Mouse (Mus musculus): Measurements from ENCODE around the gene Itpr3.
A peak's percentile ranks its signal among the peaks of the same experiment; 100 is the strongest.

Itpr3 gene

DNA sequence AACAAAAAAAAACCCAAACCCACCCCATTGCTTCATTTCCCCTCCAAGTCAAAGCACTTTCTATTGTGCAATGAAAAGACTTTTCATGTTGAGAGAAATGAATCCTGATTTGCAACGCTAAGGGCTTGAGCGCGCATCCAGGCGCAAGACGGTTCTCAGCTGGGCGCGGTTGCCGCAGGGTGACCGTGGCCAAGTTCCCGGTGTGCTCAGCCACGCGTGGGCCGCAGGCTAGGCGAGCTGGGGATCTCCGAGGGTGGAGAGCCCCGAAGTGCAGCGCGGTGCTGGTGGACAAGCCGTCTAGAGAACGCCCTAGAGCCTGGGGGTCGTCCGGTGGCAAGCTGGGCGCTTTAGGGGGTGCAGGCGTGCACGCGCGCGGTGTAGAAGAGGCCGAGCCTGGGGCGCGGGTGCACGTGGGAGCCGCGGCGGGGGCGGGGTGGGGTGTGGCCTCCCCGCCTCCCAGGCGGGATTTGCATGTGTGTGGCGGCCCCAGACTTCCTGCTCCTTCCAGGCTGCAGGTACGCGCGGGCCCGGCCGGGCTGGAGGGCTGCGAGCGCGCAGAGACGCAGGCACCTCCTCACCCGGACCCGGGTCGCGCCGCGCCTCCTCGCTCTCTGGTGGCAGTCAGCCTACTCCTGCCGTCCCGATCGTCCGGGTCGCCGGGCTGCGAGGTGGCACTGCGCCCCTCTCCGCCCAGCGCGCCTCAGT, at the start of gene Itpr3:
Gene Itpr3 (plus strand): TSS at position 493 of the 705 bp plus-strand sequence.
- DNase-seq (ENCODE audit: low spot score), result peak; percentile 77

DNA sequence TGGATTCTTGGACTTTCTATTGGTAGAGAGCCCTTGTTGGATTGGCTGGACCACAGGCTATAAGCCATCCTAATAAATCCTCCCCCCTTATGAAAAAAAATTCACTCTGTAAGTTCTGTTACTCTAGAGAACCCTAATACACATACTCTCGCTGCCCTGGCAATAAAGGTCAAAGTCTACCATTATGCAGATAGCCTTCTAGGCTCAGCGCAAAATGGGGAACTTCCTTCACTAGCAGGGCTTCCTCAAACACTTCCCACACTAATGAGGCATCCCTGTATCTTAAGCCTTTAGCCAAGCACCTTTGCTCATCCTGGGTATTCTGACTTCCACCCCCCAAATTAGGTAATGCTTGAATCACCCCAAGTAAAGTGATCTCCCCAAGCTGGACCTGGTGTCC, 48.8 kb upstream of the Itpr3 start:
- no peak for DNase-seq (ENCODE audit: low spot score)

DNA sequence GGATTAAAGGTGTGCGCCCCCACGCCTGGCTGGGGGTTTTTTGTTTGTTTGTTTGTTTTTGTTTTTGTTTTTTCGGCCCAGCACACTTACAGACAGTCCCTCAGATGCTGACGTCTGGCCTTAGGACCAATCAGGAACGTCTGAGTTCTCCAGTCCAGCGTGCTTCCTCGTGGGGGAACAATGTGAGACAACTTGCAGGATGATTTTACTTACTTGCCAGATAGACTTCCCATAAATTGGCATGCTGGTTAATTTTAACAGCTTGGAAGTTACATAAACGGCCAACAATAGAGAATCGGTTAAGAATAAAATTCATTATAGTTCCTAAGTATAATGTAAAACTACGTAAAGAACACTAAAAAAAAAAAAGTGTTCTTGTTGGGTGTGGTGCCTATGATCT, 45.9 kb upstream of the Itpr3 start:
- no peak for DNase-seq (ENCODE audit: low spot score)

DNA sequence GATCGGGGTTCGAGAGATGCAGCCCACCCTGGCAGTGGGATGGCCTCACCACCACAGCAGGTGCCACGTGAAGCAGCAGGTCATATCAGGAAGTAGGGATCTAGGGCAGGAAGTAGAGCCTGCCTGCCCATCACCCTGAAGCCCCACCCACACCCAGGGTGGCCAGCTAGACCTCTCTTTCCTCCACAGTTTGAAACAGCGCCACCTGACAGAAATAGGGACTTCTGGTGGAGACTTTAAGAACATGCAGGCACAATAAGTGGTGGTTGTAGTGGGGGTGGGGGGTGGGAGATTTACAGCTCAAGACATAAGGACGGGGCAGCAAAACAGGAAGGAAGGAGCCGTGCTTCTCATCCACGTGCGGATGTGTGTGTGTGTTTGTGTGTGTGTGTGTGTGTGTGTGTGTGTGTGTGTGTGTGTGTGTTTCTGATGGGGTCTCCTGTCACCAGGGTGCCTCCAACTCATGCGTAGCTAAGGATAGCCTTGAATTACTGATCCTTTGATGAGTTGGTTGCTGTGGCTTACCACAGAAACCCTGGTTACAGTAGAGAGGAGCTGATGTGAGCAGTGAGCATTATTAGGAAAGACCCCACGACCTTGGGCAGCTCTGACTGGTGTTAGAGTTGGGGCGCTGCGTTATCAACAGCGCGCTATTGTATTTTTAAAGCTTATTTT, 45.0 kb upstream of the Itpr3 start:
- DNase-seq (ENCODE audit: low spot score), result no peak

DNA sequence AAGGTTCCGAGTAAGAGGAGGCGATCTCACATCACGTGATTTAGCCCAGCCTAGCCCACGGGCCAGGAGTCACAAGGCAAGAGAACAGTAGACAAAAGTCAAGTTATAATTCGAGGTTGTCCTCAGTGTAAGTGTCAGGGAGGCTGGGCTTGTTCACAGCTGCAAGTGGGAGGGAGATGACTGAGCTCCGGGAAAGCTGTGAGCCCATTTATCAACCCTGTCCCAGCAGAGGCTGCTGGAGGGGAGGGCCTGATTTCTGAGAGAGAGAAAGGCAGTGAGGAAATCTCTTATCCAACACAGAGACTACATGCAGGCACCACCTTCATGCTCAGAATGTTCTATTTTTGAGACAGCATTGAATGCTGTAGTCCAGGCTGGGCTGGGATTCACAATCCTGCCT, 44.2 kb upstream of the Itpr3 start:
- no peak for DNase-seq (ENCODE audit: low spot score)

DNA sequence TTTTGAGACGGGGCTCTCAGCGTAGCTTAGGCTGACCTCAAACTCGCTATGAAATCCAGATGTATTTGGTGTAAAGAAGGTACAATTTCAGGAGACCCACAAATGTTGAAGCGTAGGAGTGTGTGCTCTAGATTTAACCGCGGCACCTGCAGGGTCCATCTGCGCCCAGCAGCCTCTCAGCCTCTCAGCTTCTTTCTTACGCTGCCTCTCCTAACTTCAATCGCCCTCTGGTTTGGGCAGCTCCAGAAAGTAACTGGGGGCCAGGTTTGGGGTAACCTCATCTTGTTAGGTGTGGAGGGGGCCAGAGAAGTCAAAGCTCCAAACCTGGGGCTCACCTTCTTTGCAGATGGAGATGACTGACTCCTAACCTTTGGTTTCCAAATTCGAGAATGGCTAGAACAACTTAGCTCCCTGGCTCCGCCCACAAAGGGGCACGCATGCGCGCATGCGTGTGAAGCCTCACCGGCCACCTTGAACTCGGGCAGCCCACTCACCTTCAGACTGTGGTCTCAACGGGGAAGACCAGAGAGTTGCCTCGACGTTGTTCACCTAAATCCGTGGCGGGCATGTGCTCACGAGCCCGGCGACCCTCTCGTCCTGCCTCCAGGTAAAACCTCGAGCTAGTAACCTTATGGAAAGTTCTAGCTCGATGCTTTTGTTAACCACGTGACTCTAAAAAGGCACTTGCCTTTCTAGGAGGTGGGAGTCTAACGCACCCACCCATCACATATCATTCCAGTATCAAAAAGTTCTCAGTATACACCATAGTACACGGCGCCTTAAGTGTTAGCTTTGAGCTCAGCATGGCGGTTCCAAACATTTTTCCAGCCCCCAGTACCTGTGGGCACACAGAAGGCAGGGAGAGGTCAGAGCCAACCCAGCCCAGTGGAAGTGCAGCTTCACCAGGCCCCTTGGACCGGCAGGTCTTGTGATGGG, 39.3 kb upstream of the Itpr3 start:
- DNase-seq (ENCODE audit: low spot score), result peak; percentile 87

DNA sequence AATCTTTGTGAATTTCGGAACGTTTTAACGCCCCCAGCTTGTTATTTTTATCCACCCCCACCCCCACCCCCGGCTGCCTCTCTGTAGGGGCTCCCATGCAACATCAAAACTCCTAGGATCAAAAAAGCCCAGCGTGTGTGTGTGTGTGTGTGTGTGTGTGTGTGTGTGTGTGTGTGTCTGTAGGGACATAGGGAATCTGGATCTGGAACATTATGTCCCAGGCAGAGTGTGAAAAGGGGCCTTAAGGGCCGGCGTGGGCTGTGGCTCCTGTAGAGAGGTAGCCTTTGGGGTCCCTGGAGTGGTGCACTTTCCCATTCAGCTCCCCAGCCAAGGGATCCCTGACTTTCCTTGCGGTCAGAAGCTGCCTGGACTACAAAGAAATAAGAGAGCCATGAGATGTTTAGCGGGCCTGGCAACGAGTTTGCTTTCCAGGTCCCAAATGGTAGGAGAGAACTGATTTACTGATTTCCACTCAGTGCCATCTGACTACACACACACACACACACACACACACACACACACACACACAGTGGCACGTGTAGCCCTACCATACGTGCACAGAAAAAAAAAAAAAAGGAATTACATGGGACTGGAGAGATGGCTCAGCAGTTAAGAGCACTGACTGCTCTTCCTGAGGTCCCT, 38.4 kb upstream of the Itpr3 start:
- no peak for DNase-seq (ENCODE audit: low spot score)

DNA sequence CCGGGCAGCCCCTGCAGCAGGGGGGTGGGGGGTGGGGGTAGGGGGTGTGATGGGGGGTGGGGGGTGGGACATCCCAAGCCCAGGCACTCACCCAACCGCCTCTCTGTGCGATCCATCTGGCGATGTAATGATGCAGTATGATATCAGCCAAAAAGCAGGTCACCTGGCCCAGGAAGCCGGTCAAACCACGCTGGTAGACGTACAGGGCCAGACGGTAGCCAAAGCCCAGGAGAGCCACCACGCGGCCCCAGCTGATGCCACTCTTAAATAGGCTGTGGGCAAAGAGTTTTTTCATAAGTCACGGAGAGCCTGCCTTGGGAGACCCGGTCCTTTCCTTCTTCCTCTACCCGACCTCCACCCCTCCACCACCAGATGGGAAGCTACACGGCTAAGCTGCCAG, 36.0 kb upstream of the Itpr3 start:
- DNase-seq (ENCODE audit: low spot score), result no peak

DNA sequence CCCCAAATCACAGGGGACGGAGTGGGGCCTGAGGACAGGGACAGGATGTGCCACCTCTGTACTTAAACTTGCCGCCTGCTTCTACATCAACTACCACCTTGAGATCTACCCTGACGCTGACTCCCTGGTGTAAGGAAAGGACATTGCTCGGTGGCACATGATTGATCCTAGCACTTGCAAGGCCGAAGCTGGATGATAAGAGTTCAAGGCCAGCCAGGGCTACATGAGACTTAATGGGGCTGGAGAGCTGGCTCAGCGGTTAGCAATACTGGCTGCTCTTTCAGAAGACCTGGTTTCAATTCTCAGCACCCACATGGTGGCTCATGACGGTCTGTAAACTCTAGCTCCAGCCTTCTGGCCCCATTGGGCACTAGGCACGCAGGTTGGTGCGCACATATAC, 35.4 kb upstream of the Itpr3 start:
- DNase-seq (ENCODE audit: low spot score), result no peak

DNA sequence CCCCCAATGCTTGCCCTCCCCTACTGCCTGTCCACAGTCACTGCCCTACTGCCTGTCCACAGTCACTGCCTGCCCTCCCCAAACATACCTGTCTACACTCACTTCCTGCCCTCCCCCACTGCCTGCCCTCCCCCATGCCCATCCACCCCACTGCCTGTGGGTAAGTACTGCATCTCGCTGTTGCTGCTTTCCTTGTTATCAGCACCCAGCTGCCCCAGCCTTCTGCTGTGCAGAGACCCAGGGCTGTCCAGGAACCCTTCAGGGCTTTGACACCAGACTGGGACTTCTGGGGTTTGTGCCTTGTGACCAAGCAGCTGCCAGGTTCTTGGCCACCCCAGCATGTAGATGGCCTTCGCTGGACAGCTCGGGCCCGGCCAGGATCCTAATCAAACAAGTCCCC, 33.8 kb upstream of the Itpr3 start:
- no peak for DNase-seq (ENCODE audit: low spot score)

DNA sequence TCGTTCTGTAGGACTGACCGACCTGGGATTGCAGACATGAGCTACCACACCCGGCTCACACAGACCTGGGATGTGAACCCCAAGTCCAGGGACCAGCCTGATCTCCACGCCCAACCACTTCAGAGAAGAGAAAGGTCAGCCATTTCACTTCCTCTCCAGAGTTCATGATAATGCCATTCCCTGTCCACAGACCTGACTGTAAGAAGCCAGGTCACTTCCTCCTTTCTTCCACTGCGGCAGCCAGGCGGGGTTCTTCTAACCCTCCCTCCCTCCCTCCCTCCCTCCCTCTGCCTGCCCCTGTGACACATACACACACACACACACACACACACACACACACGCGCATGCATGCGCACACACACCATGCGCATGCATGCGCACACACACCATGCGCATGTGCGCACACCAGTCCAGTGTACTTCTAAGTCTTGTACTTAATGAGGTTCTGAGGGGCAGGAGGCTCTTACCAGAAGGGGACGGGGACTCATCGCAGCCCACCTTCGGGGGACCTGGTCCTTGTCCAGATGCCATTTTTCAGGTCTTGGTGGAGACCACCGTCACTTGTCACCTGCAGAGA, 31.7 kb upstream of the Itpr3 start:
- DNase-seq (ENCODE audit: low spot score), result no peak

DNA sequence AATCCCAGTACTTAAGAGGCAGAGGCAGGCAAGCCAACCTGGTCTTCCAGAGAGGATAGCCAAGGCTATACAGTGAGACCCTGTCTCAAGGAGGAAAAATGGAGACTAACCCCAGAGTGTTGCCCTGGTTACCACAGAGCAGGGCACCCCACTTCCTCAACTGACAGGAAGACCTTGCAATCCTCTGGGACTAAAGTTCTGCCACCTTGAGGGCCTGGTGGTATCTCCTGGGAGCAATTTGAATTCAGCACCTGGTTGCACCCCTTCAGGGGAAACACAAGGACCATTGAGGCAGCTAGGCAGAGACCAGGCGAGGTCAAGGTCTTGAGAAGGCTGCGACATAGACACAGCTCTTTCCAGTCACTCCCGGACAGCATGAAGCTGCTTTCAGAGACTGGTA, 31.2 kb upstream of the Itpr3 start:
- no peak for DNase-seq (ENCODE audit: low spot score)

DNA sequence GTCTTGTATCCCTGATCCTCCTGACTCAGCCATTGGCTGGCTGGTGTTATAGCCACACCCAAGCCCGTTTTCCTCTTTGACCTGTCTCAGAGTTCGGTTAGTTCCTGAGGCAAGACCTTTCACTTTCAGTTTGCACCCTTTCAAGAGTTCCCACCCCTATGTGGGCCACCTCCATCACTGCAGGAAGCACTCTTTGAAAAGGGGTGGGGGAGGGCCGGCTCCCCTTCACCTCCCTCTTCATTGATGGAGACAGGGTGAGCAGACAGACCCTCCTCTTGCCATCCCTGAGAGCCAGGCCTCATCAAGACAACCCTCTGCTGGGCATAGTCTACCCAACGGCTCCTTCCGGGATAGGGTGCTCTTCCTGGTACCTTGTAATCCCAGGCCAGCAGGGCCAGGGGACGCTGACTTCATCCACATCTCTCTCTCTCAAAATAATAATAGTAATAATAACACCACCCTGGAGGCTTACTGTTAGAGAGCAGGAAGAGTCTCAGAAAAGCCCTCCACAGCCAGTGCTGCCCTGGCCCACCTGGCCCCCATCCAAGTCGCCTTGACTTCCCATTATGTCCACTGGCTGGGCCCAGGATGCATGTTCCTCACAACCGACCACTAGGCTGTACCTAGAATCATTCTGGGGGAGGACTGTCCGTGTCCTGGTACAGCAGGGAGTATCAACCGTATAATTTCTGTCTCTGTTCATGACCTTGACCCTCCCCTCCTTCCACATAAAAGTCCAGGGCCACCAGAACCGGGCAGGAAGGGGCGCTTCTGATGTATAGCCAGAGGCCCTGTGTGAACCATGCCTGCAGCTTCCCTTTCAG, 29.4 kb upstream of the Itpr3 start:
- peak; percentile 49 for DNase-seq (ENCODE audit: low spot score)

DNA sequence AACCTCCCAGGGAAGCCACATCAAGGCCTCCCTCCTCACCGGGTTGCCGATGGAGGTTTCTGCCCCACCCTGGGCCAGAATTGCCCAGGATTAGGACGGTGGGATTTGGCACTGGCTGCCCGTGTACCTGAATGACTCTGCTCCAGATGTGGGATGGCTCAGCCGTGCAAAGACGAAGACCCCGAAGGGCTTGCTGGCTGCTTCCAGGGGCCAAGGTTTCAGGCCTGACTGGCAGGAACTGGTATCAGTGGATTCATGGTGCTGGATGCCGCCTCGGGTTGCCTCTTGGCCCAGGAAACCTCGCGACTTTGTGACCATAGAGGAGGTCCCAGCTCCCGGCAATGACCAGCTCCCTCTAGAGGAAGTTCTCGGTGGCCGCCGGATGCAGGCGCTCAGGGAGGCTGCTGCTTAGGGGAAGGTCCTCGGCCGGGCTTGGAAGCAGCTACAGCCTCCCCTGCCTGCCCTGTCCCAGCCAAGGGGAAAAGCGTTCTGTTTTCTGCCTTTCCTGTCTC, 28.8 kb upstream of the Itpr3 start:
- DNase-seq (ENCODE audit: low spot score), result peak; percentile 89

DNA sequence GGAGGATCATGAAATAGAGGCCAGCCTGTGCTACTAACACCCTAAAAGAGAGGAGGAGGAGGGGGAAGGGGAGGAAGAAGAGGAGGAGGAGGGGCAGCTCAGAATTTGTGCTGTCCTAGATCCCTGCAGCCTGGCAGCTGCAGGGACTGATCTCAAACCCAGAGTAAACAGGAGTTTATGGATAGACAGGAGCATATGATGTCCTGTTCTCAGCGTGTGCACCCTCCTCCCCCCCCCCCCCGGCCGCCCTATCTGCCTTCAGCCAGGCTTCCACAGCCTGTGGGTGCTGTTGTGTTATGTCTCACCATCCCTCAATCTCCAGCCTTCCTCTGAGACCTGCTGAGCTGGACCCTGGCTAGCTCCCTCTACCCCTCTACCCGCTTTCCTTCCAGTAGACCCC, 28.2 kb upstream of the Itpr3 start, which contains the start of gene Bak1:
Gene Bak1 (minus strand): TSS at position 101 of the 400 bp plus-strand sequence.
- no peak for DNase-seq (ENCODE audit: low spot score)

DNA sequence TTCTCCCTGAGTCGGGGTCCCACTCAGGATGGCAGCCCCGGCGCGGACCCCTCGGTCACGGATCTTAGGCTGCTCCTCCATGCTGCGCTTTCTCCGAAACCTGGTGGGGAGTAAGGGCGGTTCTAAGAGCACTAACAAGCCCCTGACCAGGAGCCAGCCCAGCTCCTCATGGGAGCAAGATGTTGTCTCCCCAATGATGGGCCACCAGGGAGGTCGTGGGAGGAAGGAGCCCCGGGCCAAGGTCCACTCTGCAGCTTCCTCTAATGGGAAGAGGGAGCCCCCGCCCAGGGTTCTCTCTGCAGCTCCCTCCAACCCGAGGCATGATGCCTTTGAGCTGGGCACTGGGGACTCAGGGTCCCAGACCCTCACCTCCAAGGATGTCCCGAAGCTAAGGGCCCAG, 27.7 kb upstream of the Itpr3 start:
- DNase-seq (ENCODE audit: low spot score), result no peak

DNA sequence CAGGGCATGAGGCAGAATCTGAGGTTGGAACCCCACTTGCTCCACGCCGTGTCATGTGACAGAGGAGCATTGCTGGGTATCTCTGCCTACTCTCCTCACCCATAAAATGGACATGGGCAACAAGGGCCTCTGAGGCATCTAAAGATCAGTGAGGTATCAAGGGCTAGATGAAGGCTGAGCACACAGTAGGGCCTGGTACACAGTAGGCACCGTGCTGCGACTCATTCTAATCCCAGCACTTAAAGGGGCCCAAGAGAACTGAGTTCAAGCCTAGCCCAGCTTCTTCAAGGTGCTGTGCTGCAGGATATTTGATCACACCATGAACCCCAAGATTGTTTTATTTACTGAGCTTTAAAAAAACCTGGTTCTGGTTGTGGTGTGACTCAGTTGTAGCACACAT, 26.2 kb upstream of the Itpr3 start:
- no peak for DNase-seq (ENCODE audit: low spot score)

DNA sequence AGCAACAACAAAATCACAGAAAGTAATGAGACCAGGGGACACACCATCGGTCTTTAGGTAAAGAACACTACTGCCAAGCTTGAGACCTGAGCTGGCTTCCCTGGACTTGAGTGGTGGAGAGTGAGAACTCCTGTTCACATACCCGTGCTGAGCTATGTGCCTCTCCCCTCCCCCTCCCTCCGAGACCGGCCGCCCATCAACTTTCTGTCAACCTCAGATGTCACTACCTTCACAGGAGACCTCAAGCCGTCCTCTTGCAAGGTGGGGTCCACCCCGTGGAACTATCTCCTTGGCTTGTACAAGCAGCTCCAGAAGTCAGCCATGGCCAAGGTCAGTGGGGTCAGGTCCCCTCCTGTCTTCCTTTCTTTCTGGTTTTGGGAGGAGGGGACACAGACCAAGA, 24.8 kb upstream of the Itpr3 start:
- no peak for DNase-seq (ENCODE audit: low spot score)

DNA sequence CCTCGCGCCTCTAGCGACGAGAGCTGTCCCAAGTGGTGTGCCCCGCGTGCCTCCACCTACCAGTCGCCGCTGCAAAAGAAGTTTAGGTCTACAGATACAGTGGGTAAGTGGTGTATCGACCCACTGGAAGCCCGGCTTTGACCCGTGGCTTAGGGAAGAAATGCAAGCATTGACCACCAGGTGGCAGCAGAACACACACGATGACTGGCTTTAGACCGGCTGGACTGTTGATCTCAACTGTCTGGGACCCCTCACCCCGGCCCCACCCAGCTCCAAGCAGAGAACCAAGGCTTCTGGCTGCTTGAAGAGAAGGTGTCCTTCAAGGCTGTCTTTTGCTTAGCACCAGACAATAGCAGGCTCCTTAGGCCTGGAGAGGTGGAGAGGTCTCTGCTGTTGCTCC, 24.2 kb upstream of the Itpr3 start:
- DNase-seq (ENCODE audit: low spot score), result peak; percentile 74

DNA sequence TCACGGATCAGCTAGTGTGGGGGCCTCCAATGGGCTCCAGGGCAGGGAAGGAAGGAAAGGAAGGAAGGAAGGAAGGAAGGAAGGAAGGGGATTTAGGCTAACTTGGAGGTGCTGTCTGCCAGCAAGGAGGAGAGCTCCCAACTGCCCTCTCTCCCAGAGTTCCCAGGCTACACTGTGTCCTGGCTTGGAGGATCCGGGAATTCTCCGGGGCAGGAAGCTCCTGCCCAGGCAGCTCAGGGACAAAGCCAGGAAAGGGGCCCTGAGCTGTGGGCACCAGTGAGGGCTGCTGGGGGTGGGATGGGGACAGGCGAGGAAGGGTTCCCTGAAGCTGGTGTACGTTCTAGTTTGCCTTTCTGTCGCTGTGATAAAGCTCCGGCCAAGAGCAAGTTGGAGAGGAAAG, 20.6 kb upstream of the Itpr3 start:
- DNase-seq (ENCODE audit: low spot score), result no peak

All from ovary, postnatal 36 days (tissue).